Comparison of ENCODE assay signal across 8 mouse cellular contexts in genomic region chr5:106990639-106991299, GRCm38 (mm10). TPM values are rescaled to one million over a fixed set of nuclear protein-coding genes. Genes with fewer than 3 reads are reported as not detected.
DNase-seq lines count a peak whose midpoint lies in the region; ATAC-seq and TF ChIP-seq lines count a peak whose summit lies in the region.

No protein-coding gene starts in this region.

- peak overlapping the region; percentile 53 for H3K4me2 ChIP-seq in heart, embryonic 11.5 days
- no peak overlapping the region for H3K4me2 ChIP-seq in kidney, embryonic 14.5 days (replicated peaks; ENCODE audit: low read depth, low read length)
- peak overlapping the region; percentile 32 for H3K4me2 ChIP-seq in liver, embryonic 12.5 days

- WGBS in heart, embryonic 11.5 days (ENCODE audit: insufficient replicate concordance), result 27% methylated on average over 14 of the region's 14 CpGs
- WGBS in kidney, embryonic 14.5 days, result 32% methylated on average over 14 of the region's 14 CpGs
- 21% methylated on average over 14 of the region's 14 CpGs for WGBS in liver, embryonic 12.5 days (ENCODE audit: insufficient replicate concordance)

- no peaks in the 10 kb centered on the region for H3K79me2 ChIP-seq in C2C12 (ENCODE audit: control insufficient read depth, insufficient read depth)

- peak; percentile 57 for DNase-seq in ZHBTc4 (ENCODE audit: low read depth, low spot score)
- DNase-seq in embryo, embryonic 10.5 days (ENCODE audit: low spot score), result peak; percentile 83
- DNase-seq in naive thymus-derived CD4-positive, alpha-beta T cell, adult 2 months (ENCODE audit: low read depth), result peak; percentile 69
- DNase-seq in thymus, postnatal 0 days (ENCODE audit: low spot score), result peak; percentile 64

- no peak; the same call in 1 of the 2 replicates for ATAC-seq in heart, embryonic 11.5 days (replicated peaks; ENCODE audit: insufficient number of reproducible peaks, low FRiP score, low TSS enrichment)
- ATAC-seq in kidney, embryonic 14.5 days (ENCODE audit: low FRiP score, low TSS enrichment), result peak; percentile 69; the same call in 1 of the 2 replicates
- ATAC-seq in liver, embryonic 12.5 days, result peak; percentile 54

- no peak overlapping the region for H3K27ac ChIP-seq in heart, embryonic 11.5 days (ENCODE audit: low read depth, low read length)
- no peak overlapping the region for H3K27ac ChIP-seq in kidney, embryonic 14.5 days (ENCODE audit: low read depth, low read length)
- H3K27ac ChIP-seq in liver, embryonic 12.5 days, result no peak overlapping the region

- no peaks in the 10 kb centered on the region for H3K27me3 ChIP-seq in C2C12 (ENCODE audit: control insufficient read depth, insufficient read depth, insufficient read length)
- no peaks in the 10 kb centered on the region for H3K27me3 ChIP-seq in heart, embryonic 11.5 days (ENCODE audit: control insufficient read depth, insufficient read depth, low read length)
- H3K27me3 ChIP-seq in kidney, embryonic 14.5 days (ENCODE audit: control insufficient read depth, insufficient read depth, low read length), result no peaks in the 10 kb centered on the region
- H3K27me3 ChIP-seq in liver, embryonic 12.5 days (replicated peaks), result no peaks in the 10 kb centered on the region

- H3ac ChIP-seq in C2C12 (ENCODE audit: control insufficient read depth, insufficient read length, low read depth), result no peak overlapping the region

- H3K4me1 ChIP-seq in heart, embryonic 11.5 days (ENCODE audit: control insufficient read depth, insufficient read depth, low read length), result peaks cover 20% of the 10 kb centered on the region
- peaks cover 19% of the 10 kb centered on the region; the same call in 1 of the 2 replicates for H3K4me1 ChIP-seq in kidney, embryonic 14.5 days (ENCODE audit: control insufficient read depth, insufficient read depth, low read length)
- peaks cover 17% of the 10 kb centered on the region for H3K4me1 ChIP-seq in liver, embryonic 12.5 days

- no peak overlapping the region for H3K4me3 ChIP-seq in C2C12 (ENCODE audit: insufficient read depth, poor library complexity, severe bottlenecking)
- peak overlapping the region; percentile 14; the same call in 1 of the 2 replicates for H3K4me3 ChIP-seq in heart, embryonic 11.5 days (ENCODE audit: low read depth, low read length)
- H3K4me3 ChIP-seq in kidney, embryonic 14.5 days (ENCODE audit: low read length), result no peak overlapping the region
- no peak overlapping the region for H3K4me3 ChIP-seq in liver, embryonic 12.5 days

- H3K9me3 ChIP-seq in heart, embryonic 11.5 days (replicated peaks; ENCODE audit: control insufficient read depth, low read length), result no peaks in the 10 kb centered on the region
- no peaks in the 10 kb centered on the region for H3K9me3 ChIP-seq in kidney, embryonic 14.5 days (ENCODE audit: control insufficient read depth, low read length)
- H3K9me3 ChIP-seq in liver, embryonic 12.5 days (replicated peaks), result no peaks in the 10 kb centered on the region

- H3K9ac ChIP-seq in heart, embryonic 11.5 days (ENCODE audit: low read depth, low read length), result no peak overlapping the region
- H3K9ac ChIP-seq in kidney, embryonic 14.5 days (ENCODE audit: low read depth, low read length), result no peak overlapping the region
- H3K9ac ChIP-seq in liver, embryonic 12.5 days, result no peak overlapping the region

- H3K79me3 ChIP-seq in C2C12 (ENCODE audit: low read depth), result no peaks in the 10 kb centered on the region

- peaks cover 8% of the 10 kb centered on the region for H3K36me3 ChIP-seq in C2C12 (ENCODE audit: control insufficient read depth, insufficient read depth)
- no peaks in the 10 kb centered on the region for H3K36me3 ChIP-seq in heart, embryonic 11.5 days (ENCODE audit: control insufficient read depth, insufficient read depth, low read length)
- H3K36me3 ChIP-seq in kidney, embryonic 14.5 days (ENCODE audit: control insufficient read depth, insufficient read depth, low read length), result no peaks in the 10 kb centered on the region
- peaks cover 14% of the 10 kb centered on the region for H3K36me3 ChIP-seq in liver, embryonic 12.5 days

- peak; percentile 80 for TF ChIP-seq CTCF in C2C12 (IDR thresholded peaks at IDR 0.05; ENCODE audit: control insufficient read depth, insufficient read depth, insufficient read length)

TF ChIP-seq in C2C12, 6 proteins besides CTCF, POLR2A, EP300 and RAD21:
- no peak for TF ChIP-seq MAX (IDR thresholded peaks at IDR 0.05)
- TF ChIP-seq CEBPB (IDR thresholded peaks at IDR 0.05; ENCODE audit: low read depth), result no peak
- no peak for TF ChIP-seq USF1 (IDR thresholded peaks at IDR 0.05; ENCODE audit: low read depth)
- no peak for TF ChIP-seq MYOG (IDR thresholded peaks at IDR 0.05; ENCODE audit: control insufficient read depth, extremely low read depth, insufficient read length)
- TF ChIP-seq FOSL1 (IDR thresholded peaks at IDR 0.05; ENCODE audit: insufficient read depth, low read length, poor library complexity, severe bottlenecking), result no peak
- TF ChIP-seq MYOD1 (IDR thresholded peaks at IDR 0.05; ENCODE audit: control insufficient read depth, insufficient read length, low read depth), result no peak

RNA-seq across cellular contexts. Expression of gene Cdc7, which starts 26.6 kb away (rescaled TPM):
- polyA plus RNA-seq in C2C12 (2012; fragmentation: generic; extraction: Trizol), result 5.5 TPM
- polyA plus RNA-seq in heart, embryonic 11.5 days (2014; fragmentation: Nextera tagmentation; extraction: Ambion mirVana), result 36.1 and 42.8 TPM in 2 replicates
- 30.2 and 48.6 TPM in 2 replicates for polyA plus RNA-seq in kidney, embryonic 14.5 days (2014; fragmentation: Nextera tagmentation; extraction: Ambion mirVana)
- polyA plus RNA-seq in liver, embryonic 12.5 days (2016; fragmentation: Nextera tagmentation; extraction: Ambion mirVana), result 29.3 and 29.5 TPM in 2 replicates
- polyA plus RNA-seq in thymus, postnatal 0 days (2015; fragmentation: Nextera tagmentation; extraction: Ambion mirVana), result 33.1 and 37.4 TPM in 2 replicates
